Mouse (Mus musculus): ENCODE measurements around the gene Aass.

Gene Aass

GRCm38 (mm10) chr6:23055734-23056133 lies 77.1 kb downstream of the Aass start:
- DNase-seq (ENCODE audit: low spot score), result no peak

DNA sequence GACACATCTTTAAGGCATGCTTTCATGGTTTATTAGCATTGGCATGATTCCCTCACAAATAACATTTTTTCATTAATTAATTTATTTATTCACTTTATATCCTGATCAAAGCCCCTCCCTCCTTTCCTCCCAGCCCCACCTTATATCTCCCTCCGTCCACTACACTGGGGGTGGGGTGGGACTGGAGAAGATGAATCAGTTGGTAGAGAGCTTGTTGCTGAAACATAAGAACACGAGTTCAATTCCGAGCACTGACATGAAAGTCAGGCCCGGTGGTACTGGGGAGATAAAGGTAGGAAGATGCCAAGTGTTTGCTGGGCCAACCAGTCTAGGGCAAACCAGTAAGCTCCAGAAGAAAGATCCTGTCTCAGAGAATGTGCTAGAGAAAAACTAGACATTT lies 84.0 kb downstream of the Aass start:
- DNase-seq (ENCODE audit: low spot score), result no peak

DNA sequence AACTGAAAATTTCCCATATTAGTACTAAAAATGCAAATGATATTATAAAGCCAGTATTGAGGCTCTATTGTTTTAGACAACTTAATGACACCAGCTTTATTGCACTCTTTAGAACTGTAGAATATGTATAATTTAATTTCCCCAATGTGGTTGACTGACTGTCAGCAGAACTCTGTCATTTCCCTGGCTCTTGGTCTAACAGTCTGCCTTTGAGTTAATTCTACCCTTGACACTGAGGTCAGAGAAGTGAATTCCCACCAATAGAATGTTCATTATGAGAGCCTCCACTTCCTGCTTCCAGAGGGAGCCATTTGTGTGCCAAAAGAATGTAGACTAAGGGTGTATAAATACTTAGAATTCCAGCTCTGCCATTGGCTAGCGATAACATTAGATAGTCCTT lies 104.5 kb downstream of the Aass start:
- no peak for DNase-seq (ENCODE audit: low spot score)
